Mouse (Mus musculus): Measurements from ENCODE around the gene Olfr968. TPM values are rescaled to one million over a fixed set of nuclear protein-coding genes. Genes with fewer than 3 reads are reported as not detected.

Gene Olfr968
- polyA plus RNA-seq (2014; fragmentation: Nextera tagmentation; extraction: Ambion mirVana), result not detected in 2 replicates

DNA sequence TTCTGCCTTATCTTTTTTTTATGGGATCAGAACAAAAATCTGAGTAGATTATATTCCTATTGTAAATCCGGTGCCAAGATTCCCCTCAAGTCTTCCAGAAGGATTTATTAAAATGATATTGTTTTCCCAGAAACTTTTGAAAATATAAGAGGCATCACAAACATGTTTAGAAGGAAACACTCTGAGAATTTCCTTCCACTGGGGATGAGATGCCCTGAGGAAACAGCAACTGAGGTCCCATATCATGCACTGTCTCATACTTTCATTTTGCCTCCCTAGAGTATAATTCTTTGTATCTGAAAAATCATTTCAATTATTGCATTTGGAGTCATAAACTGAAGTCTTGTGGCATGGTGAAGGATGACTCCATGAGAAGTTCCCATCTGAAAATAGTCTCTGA lies at the start of gene Olfr968:
TSS of gene Olfr968 (minus strand) at position 101 of the 400 bp plus-strand sequence.
- ATAC-seq (ENCODE audit: low FRiP score, low TSS enrichment), result no peak
- Histone ChIP-seq H3K4me3 (ENCODE audit: low read length) (no peak within 1 kb of the TSS), H3K27me3 (ENCODE audit: control insufficient read depth, insufficient read depth, low read length) (no peaks in the 10 kb centered on the region), H3K9me3 (ENCODE audit: control insufficient read depth, low read length) (no peaks in the 10 kb centered on the region), H3K27ac (ENCODE audit: low read depth, low read length) (no peak within 1 kb of the TSS), H3K36me3 (ENCODE audit: control insufficient read depth, insufficient read depth, low read length) (no peaks in the 10 kb centered on the region), H3K4me2 (replicated peaks; ENCODE audit: low read depth, low read length) (no peak within 1 kb of the TSS), H3K9ac (ENCODE audit: low read depth, low read length) (no peak within 1 kb of the TSS), H3K4me1 (ENCODE audit: control insufficient read depth, insufficient read depth, low read length) (no peaks in the 10 kb centered on the region)
- 88% methylated on average over 1 of the region's 1 CpGs for WGBS

DNA sequence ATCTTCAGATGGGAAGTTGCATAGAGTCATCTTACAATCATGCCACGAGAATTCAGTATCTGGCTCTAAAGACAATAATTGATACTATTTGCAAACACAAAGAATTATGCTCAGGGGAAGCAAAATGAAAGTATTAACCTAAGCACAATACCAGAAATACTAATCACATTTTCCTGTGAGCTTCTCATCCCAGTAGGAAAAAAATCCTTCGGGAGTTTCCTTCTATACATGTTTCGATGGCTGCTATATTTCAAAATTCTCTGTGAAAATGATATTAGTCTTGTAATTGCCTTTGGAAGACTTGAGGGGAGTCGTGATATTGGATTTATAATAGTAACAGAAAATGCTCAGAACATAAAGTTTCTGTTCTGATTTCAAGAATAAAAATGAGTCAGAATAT lies 25.5 kb upstream of the Olfr968 start, which contains the start of gene Olfr970:
TSS of gene Olfr970 (plus strand) at position 301 of the 400 bp plus-strand sequence.
- H3K9ac ChIP-seq (ENCODE audit: low read depth, low read length), result no peak within 1 kb of the TSS
- WGBS, result 82% methylated on average over 4 of the region's 4 CpGs
- H3K4me1 ChIP-seq (ENCODE audit: control insufficient read depth, insufficient read depth, low read length), result no peaks in the 10 kb centered on the region
- H3K36me3 ChIP-seq (ENCODE audit: control insufficient read depth, insufficient read depth, low read length), result no peaks in the 10 kb centered on the region
- no peak within 1 kb of the TSS for H3K4me3 ChIP-seq (ENCODE audit: low read length)
- no peaks in the 10 kb centered on the region for H3K27me3 ChIP-seq (ENCODE audit: control insufficient read depth, insufficient read depth, low read length)
- ATAC-seq (ENCODE audit: low FRiP score, low TSS enrichment), result no peak
- no peak within 1 kb of the TSS for H3K27ac ChIP-seq (ENCODE audit: low read depth, low read length)
- no peak within 1 kb of the TSS for H3K4me2 ChIP-seq (replicated peaks; ENCODE audit: low read depth, low read length)
- H3K9me3 ChIP-seq (ENCODE audit: control insufficient read depth, low read length), result no peaks in the 10 kb centered on the region

DNA sequence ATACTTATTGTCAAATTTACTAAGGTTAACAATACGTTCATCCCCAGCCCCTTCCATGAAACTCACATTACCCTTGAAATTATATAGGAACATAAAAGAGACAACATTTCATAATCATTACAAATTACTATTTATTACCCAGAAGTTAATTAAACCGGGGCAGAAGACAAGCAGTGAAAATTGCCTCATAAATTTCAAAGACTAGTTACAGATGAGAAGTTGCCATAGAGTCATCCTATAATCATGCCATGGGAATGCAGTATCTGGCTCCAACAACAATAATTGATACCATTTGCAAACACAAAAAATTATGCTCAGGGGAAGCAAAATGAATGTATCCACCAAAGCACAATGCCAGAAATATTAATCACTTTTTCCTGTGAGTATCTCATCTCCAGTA lies 7.5 kb upstream of the Olfr968 start, which contains the start of gene Olfr969:
TSS of gene Olfr969 (plus strand) at position 388 of the 400 bp plus-strand sequence.
- no peak within 1 kb of the TSS for H3K9ac ChIP-seq (ENCODE audit: low read depth, low read length)
- H3K27me3 ChIP-seq (ENCODE audit: control insufficient read depth, insufficient read depth, low read length), result no peaks in the 10 kb centered on the region
- no peak within 1 kb of the TSS for H3K4me2 ChIP-seq (replicated peaks; ENCODE audit: low read depth, low read length)
- H3K27ac ChIP-seq (ENCODE audit: low read depth, low read length), result no peak within 1 kb of the TSS
- no peaks in the 10 kb centered on the region for H3K4me1 ChIP-seq (ENCODE audit: control insufficient read depth, insufficient read depth, low read length)
- WGBS, result 57% methylated on average over 2 of the region's 2 CpGs
- H3K9me3 ChIP-seq (ENCODE audit: control insufficient read depth, low read length), result no peaks in the 10 kb centered on the region
- no peaks in the 10 kb centered on the region for H3K36me3 ChIP-seq (ENCODE audit: control insufficient read depth, insufficient read depth, low read length)
- no peak within 1 kb of the TSS for H3K4me3 ChIP-seq (ENCODE audit: low read length)
- ATAC-seq (ENCODE audit: low FRiP score, low TSS enrichment), result no peak

DNA sequence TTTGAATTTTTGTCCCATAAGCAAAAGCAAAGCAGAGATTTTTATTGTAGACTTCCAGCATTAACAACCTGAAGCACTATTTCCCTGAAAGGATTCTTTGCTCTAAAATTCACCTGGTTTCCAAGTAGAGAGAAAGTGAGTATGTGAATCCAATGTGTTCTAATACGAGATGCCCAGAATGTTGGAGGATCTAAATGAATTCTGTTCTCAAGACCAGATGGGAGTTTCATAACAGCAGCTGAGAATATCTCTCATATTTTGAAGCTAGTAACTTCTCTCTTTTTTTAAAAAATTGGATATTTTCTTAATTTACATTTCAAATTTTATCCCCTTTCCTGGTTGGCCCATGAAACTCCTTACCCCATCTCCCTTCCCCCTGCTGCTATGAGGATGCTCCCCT lies 36.6 kb downstream of the Olfr968 start:
- no peaks in the 10 kb centered on the region for H3K4me1 ChIP-seq (ENCODE audit: control insufficient read depth, insufficient read depth, low read length)
- no peaks in the 10 kb centered on the region for H3K36me3 ChIP-seq (ENCODE audit: control insufficient read depth, insufficient read depth, low read length)
- ATAC-seq (ENCODE audit: low FRiP score, low TSS enrichment), result no peak
- no peak overlapping the region for H3K27ac ChIP-seq (ENCODE audit: low read depth, low read length)
- no peaks in the 10 kb centered on the region for H3K27me3 ChIP-seq (ENCODE audit: control insufficient read depth, insufficient read depth, low read length)
- H3K4me2 ChIP-seq (replicated peaks; ENCODE audit: low read depth, low read length), result no peak overlapping the region
- no peaks in the 10 kb centered on the region for H3K9me3 ChIP-seq (ENCODE audit: control insufficient read depth, low read length)
- WGBS, result 87% methylated on average over 1 of the region's 1 CpGs
- H3K4me3 ChIP-seq (ENCODE audit: low read length), result no peak overlapping the region
- no peak overlapping the region for H3K9ac ChIP-seq (ENCODE audit: low read depth, low read length)

DNA sequence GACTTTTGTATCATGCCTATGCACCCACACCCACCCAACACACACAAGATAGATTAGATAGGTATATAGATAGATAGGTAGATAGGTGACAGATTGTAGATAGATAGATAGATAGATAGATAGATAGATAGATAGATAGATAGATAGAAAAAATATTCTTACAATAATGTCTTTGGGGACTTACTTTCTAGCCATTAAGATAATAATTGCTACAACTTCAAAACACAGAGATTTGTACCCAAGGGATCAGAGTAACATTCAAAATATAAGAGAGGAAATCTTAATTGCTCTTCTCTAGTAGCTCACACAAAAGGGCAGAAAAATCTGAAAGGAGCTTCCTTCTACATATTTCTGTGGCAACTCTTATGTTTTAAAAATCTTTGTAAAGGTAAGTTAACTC lies 37.1 kb downstream of the Olfr968 start, which contains the start of gene Olfr967:
TSS of gene Olfr967 (plus strand) at position 301 of the 400 bp plus-strand sequence.
- Histone ChIP-seq H3K4me1 (ENCODE audit: control insufficient read depth, insufficient read depth, low read length) (no peaks in the 10 kb centered on the region), H3K4me3 (ENCODE audit: low read length) (no peak within 1 kb of the TSS), H3K9ac (ENCODE audit: low read depth, low read length) (no peak within 1 kb of the TSS), H3K36me3 (ENCODE audit: control insufficient read depth, insufficient read depth, low read length) (no peaks in the 10 kb centered on the region), H3K27me3 (ENCODE audit: control insufficient read depth, insufficient read depth, low read length) (no peaks in the 10 kb centered on the region), H3K27ac (ENCODE audit: low read depth, low read length) (no peak within 1 kb of the TSS), H3K9me3 (ENCODE audit: control insufficient read depth, low read length) (no peaks in the 10 kb centered on the region), H3K4me2 (replicated peaks; ENCODE audit: low read depth, low read length) (no peak within 1 kb of the TSS)
- no peak for ATAC-seq (ENCODE audit: low FRiP score, low TSS enrichment)

DNA sequence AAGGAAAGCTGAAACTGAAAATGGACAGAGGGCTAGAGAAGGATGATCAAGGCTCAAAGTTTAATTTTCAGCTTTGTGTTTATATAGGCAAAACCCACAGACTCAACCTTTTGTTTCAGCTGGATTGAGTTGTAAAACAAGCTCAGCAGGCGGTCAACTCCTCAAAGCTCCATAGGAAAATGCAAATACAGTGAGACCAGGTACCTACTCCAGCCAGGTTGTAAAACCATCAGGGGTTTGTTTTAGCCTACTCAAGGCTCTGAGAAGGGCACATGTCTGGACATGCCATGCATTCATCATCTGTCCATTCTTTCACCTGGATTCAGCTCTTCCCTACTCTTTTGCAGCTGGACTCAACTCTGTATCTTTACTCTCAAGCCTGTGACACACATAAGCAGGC lies 42.3 kb downstream of the Olfr968 start:
- WGBS, result 92% methylated on average over 1 of the region's 1 CpGs
- H3K27me3 ChIP-seq (ENCODE audit: control insufficient read depth, insufficient read depth, low read length), result no peaks in the 10 kb centered on the region
- no peak overlapping the region for H3K4me2 ChIP-seq (replicated peaks; ENCODE audit: low read depth, low read length)
- H3K27ac ChIP-seq (ENCODE audit: low read depth, low read length), result no peak overlapping the region
- H3K4me3 ChIP-seq (ENCODE audit: low read length), result no peak overlapping the region
- ATAC-seq (ENCODE audit: low FRiP score, low TSS enrichment), result no peak
- no peak overlapping the region for H3K9ac ChIP-seq (ENCODE audit: low read depth, low read length)
- H3K9me3 ChIP-seq (ENCODE audit: control insufficient read depth, low read length), result no peaks in the 10 kb centered on the region
- H3K4me1 ChIP-seq (ENCODE audit: control insufficient read depth, insufficient read depth, low read length), result no peaks in the 10 kb centered on the region
- H3K36me3 ChIP-seq (ENCODE audit: control insufficient read depth, insufficient read depth, low read length), result no peaks in the 10 kb centered on the region

DNA sequence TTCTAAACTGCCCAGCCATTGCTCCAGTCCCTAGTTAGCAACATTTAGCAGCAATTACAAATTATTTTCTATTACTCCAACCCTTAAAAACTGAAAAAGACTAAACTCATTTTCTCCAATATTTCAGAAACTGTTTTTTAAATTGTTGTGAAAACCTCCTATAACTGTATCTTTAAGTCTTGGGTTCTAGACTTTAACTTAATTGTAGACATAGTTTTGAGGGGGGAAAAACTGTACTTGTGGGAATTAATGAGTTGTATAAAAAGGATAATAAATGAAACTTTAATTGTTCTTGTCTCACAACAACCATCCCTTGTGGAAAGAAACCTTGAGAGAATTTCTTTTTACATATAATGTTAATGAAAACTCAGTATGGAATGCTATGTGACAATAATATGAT lies 52.4 kb downstream of the Olfr968 start, which contains the start of gene Olfr150:
TSS of gene Olfr150 (plus strand) at position 301 of the 400 bp plus-strand sequence.
- Histone ChIP-seq H3K9me3 (ENCODE audit: control insufficient read depth, low read length) (no peaks in the 10 kb centered on the region), H3K27me3 (ENCODE audit: control insufficient read depth, insufficient read depth, low read length) (no peaks in the 10 kb centered on the region), H3K4me3 (ENCODE audit: low read length) (no peak within 1 kb of the TSS), H3K4me2 (replicated peaks; ENCODE audit: low read depth, low read length) (no peak within 1 kb of the TSS), H3K27ac (ENCODE audit: low read depth, low read length) (no peak within 1 kb of the TSS), H3K36me3 (ENCODE audit: control insufficient read depth, insufficient read depth, low read length) (no peaks in the 10 kb centered on the region), H3K4me1 (ENCODE audit: control insufficient read depth, insufficient read depth, low read length) (no peaks in the 10 kb centered on the region), H3K9ac (ENCODE audit: low read depth, low read length) (no peak within 1 kb of the TSS)
- ATAC-seq (ENCODE audit: low FRiP score, low TSS enrichment), result no peak

Other genes with a start within 250 kb of the Olfr968 start
- gene Olfr958, start 229.2 kb downstream of the Olfr968 start, polyA plus RNA-seq (2014; fragmentation: Nextera tagmentation; extraction: Ambion mirVana), result not detected in 2 replicates
- not detected in 2 replicates for gene Olfr959, start 207.7 kb downstream of the Olfr968 start, polyA plus RNA-seq (2014; fragmentation: Nextera tagmentation; extraction: Ambion mirVana)
- gene AW551984, start 178.8 kb downstream of the Olfr968 start, polyA plus RNA-seq (2014; fragmentation: Nextera tagmentation; extraction: Ambion mirVana), result 15.0 and 19.9 TPM in 2 replicates
- not detected in 2 replicates for gene Olfr148, start 172.6 kb downstream of the Olfr968 start, polyA plus RNA-seq (2014; fragmentation: Nextera tagmentation; extraction: Ambion mirVana)
- 0.19 TPM in 1 of 2 replicates, not detected in the other for gene Olfr960, start 161.9 kb downstream of the Olfr968 start, polyA plus RNA-seq (2014; fragmentation: Nextera tagmentation; extraction: Ambion mirVana)
- not detected in 2 replicates for gene Olfr961, start 138.2 kb downstream of the Olfr968 start, polyA plus RNA-seq (2014; fragmentation: Nextera tagmentation; extraction: Ambion mirVana)
- not detected in 2 replicates for gene Olfr963, start 116.0 kb downstream of the Olfr968 start, polyA plus RNA-seq (2014; fragmentation: Nextera tagmentation; extraction: Ambion mirVana)
- not detected in 2 replicates for gene Olfr149, start 76.1 kb downstream of the Olfr968 start, polyA plus RNA-seq (2014; fragmentation: Nextera tagmentation; extraction: Ambion mirVana)
- gene Olfr965, start 71.9 kb downstream of the Olfr968 start, polyA plus RNA-seq (2014; fragmentation: Nextera tagmentation; extraction: Ambion mirVana), result not detected in 2 replicates
- gene Olfr150, start 52.3 kb downstream of the Olfr968 start, polyA plus RNA-seq (2014; fragmentation: Nextera tagmentation; extraction: Ambion mirVana), result not detected in 2 replicates
- gene Olfr967, start 37.0 kb downstream of the Olfr968 start, polyA plus RNA-seq (2014; fragmentation: Nextera tagmentation; extraction: Ambion mirVana), result not detected in 2 replicates
- not detected in 2 replicates for gene Olfr969, start 7.7 kb upstream of the Olfr968 start, polyA plus RNA-seq (2014; fragmentation: Nextera tagmentation; extraction: Ambion mirVana)
- gene Olfr970, start 25.6 kb upstream of the Olfr968 start, polyA plus RNA-seq (2014; fragmentation: Nextera tagmentation; extraction: Ambion mirVana), result not detected in 2 replicates
- gene Olfr971, start 53.6 kb upstream of the Olfr968 start, polyA plus RNA-seq (2014; fragmentation: Nextera tagmentation; extraction: Ambion mirVana), result not detected in 2 replicates
- not detected in 2 replicates for gene Olfr972, start 83.2 kb upstream of the Olfr968 start, polyA plus RNA-seq (2014; fragmentation: Nextera tagmentation; extraction: Ambion mirVana)
- gene Olfr229, start 124.1 kb upstream of the Olfr968 start, polyA plus RNA-seq (2014; fragmentation: Nextera tagmentation; extraction: Ambion mirVana), result not detected in 2 replicates
- gene Olfr974, start 154.2 kb upstream of the Olfr968 start, polyA plus RNA-seq (2014; fragmentation: Nextera tagmentation; extraction: Ambion mirVana), result not detected in 2 replicates
- gene Olfr975, start 168.8 kb upstream of the Olfr968 start, polyA plus RNA-seq (2014; fragmentation: Nextera tagmentation; extraction: Ambion mirVana), result 0.07 TPM in 1 of 2 replicates, not detected in the other
- not detected in 2 replicates for gene Olfr976, start 177.9 kb upstream of the Olfr968 start, polyA plus RNA-seq (2014; fragmentation: Nextera tagmentation; extraction: Ambion mirVana)
- not detected in 2 replicates for gene Olfr978, start 208.9 kb upstream of the Olfr968 start, polyA plus RNA-seq (2014; fragmentation: Nextera tagmentation; extraction: Ambion mirVana)
- gene Olfr979, start 220.2 kb upstream of the Olfr968 start, polyA plus RNA-seq (2014; fragmentation: Nextera tagmentation; extraction: Ambion mirVana), result not detected in 2 replicates
- not detected in 2 replicates for gene Olfr980, start 226.3 kb upstream of the Olfr968 start, polyA plus RNA-seq (2014; fragmentation: Nextera tagmentation; extraction: Ambion mirVana)
- not detected in 2 replicates for gene Olfr981, start 238.2 kb upstream of the Olfr968 start, polyA plus RNA-seq (2014; fragmentation: Nextera tagmentation; extraction: Ambion mirVana)

All from kidney, embryonic 14.5 days (tissue).